Mouse (Mus musculus) c-Kit-positive CD71-negative TER-119-negative erythroid progenitor cells, embryonic 14.5 days (primary cell): ENCODE measurements around the gene Fuom.

Experiments used
- DNase-seq: peaks from one replicate; pipeline ENCODE4 v3.0.0-alpha.2; 2013; ENCODE audit warnings: low read depth

Fuom gene

GRCm38 (mm10) chr7:140057413-140058407 lies 44.5 kb downstream of the Fuom start:
- DNase-seq, result no peak

DNA sequence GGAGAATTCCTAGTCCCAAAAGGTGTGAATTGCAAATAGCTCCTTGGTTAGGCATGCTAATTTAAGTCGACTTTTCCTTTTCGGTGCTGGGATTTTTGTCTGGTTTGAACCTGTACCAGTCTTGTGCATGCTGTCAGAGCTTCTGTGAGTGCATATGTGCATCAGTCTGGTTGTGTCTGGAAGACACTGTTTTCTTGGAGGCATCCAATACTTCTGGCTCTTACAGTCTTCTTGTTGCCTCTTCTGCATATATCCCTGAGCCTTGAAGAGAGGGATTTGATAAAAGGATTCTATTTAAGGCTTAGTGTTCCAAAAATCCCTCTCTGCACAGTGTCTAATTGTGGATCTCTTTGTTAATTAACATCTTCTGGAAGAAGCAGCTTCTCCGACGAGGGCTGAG lies 48.1 kb downstream of the Fuom start:
- no peak for DNase-seq

GRCm38 (mm10) chr7:140049115-140049689 lies 53.0 kb downstream of the Fuom start:
- DNase-seq, result no peak

DNA sequence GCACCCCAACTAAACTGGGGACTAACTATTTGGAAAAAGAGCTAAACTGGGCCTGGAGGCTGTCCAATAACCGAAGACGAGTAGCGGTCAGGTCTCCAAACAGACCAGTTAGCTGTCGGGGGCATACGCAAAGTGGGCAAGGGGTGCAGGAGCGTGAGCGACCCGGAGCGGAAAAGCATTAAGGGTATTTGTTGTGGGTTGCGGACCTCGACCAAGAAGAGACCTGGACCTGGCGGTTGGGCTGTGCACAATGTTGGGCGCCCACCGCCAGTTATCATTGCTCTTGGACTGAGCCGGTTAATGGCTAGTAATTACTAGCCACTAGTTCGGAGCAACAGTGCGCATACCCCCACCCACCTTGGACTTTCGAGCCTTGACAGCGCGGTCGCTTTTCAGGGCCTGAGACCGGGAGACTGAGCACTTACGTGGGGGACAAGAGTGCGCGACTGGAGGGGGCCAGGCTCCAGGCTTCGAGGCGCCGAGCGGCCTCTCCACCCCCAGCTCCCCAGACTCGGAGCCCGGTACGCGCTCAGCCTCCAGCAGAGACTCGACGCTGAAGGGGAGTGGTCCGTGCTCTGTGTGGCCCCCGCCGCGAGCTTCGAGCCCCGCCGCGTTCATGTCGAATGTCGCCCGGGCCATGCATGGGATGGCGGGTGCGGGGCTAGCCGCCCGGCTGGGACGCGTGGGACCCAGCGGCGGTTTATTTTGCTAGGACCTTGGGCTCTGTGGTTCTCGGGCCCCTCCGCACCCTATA lies 53.7 kb downstream of the Fuom start, which contains the start of gene Msx3:
Msx3 (minus strand) TSS at position 729 of the 754 bp plus-strand sequence.
- no peak for DNase-seq

DNA sequence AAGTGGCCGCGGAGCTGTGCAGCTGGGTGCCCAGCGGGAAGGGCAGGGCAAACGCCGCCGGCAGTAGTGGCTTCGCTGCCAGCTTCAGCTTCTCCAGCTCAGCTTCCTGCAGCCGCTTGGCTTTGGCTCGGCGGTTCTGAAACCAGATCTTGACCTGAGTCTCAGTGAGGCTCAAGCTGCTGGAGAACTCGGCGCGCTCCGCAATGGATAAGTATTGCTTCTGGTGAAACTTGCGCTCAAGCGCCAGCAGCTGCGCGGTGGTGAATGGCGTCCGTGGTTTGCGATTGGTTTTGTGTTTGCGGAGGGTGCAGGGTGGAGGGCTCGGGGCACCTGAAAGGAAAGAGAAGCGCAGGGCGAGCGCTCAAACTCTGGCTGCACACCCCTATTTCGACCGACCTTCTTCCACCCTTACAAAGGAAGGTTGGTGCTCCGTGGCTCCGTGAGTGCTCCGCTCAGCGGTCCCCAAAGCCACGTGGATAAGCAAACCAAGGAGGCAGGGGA lies 54.4 kb downstream of the Fuom start:
- DNase-seq, result no peak
